Mouse (Mus musculus): ENCODE measurements around the gene Timm10. TPM values are rescaled to one million over a fixed set of nuclear protein-coding genes. Genes with fewer than 3 reads are reported as not detected.

The Timm10 gene
- polyA plus RNA-seq (2012; fragmentation: generic; extraction: Trizol), result 102 TPM

DNA sequence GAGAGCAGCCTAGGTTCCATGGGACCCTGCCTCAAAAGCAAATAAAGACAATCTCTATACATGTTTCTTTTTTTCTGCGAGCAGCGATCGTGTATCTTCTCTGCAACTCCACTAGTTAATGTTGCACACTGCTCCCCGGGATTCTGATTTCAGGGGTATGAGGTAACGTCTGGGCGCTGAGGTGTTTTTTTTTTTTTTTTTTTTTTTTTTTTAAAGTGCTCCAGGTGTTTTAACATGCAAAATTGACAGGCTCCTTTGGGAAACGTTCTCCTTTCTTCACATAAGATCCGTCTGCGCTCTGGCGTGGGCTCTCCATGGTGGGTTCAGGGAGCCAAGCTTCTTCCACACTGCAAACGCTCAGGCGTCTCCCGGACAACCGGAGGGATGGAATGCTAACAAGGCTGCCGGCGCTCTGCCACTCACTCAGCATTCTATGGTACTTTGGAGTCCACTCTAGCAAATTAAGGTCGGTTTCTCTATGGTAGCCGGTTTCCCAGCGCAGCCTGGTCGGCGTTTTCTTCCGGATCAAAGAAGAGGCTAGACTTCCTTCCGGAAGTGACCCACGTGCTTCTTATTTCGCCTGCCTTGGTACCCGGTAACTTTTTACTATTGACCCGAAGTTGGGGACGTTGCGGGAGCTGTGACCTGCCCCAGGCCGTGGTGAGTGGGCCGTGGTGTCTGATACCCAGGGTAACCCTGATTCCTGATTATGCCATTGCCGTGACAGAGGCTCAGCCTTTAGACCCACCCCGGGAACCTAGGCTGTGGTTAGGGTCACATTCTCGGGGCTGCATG is at the start of gene Timm10:
Gene Timm10 (plus strand): TSS at position 510 of the 795 bp plus-strand sequence.
- H3ac ChIP-seq (ENCODE audit: control insufficient read depth, insufficient read length), result peak within 1 kb of the TSS; percentile 9
- H3K4me3 ChIP-seq, result peak within 1 kb of the TSS; percentile 76
- H3K27me3 ChIP-seq (ENCODE audit: control insufficient read depth, insufficient read depth, insufficient read length), result no peaks in the 10 kb centered on the region
- peak within 1 kb of the TSS; percentile 100 for H3K4me2 ChIP-seq (ENCODE audit: low read depth)
- no peaks in the 10 kb centered on the region for H3K36me3 ChIP-seq (ENCODE audit: control insufficient read depth, insufficient read depth)
- no peak for TF ChIP-seq TCF12 (IDR thresholded peaks at IDR 0.05; ENCODE audit: insufficient read depth, poor library complexity, severe bottlenecking)
- TF ChIP-seq POLR2AphosphoS2 (IDR thresholded peaks at IDR 0.05; ENCODE audit: insufficient read length, low read depth), result no peak
- TF ChIP-seq TCF3 (IDR thresholded peaks at IDR 0.05; ENCODE audit: insufficient read length, low read depth), result no peak
- no peak for TF ChIP-seq REST (IDR thresholded peaks at IDR 0.05; ENCODE audit: insufficient read depth, insufficient read length)
- TF ChIP-seq SRF (IDR thresholded peaks at IDR 0.05; ENCODE audit: control insufficient read depth, insufficient read length, low read depth), result no peak
- no peak for TF ChIP-seq MYOG (IDR thresholded peaks at IDR 0.05; ENCODE audit: control insufficient read depth in 1 of 3, insufficient read depth in 1 of 3, insufficient read length in 2 of 3, low read depth in 2 of 3)
- TF ChIP-seq CEBPB (IDR thresholded peaks at IDR 0.05; ENCODE audit: insufficient read depth, poor library complexity, severe bottlenecking), result no peak
- TF ChIP-seq MYOD1 (IDR thresholded peaks at IDR 0.05; ENCODE audit: control insufficient read depth in 1 of 3, insufficient read length in 2 of 3, low read depth in 2 of 3), result no peak
- TF ChIP-seq MAX (IDR thresholded peaks at IDR 0.05; ENCODE audit: low read depth), result peak; percentile 93
- peak; percentile 67 for TF ChIP-seq USF1 (IDR thresholded peaks at IDR 0.05; ENCODE audit: low read depth)
- no peak for TF ChIP-seq E2F4 (IDR thresholded peaks at IDR 0.05; ENCODE audit: insufficient read depth)
- TF ChIP-seq POLR2A (IDR thresholded peaks at IDR 0.05; ENCODE audit: insufficient read length, low read depth), result no peak
- H3K79me2 ChIP-seq (ENCODE audit: control insufficient read depth, insufficient read depth), result peaks cover 18% of the 10 kb centered on the region

GRCm38 (mm10) chr2:84777706-84778105 is 49.1 kb upstream of the Timm10 start:
- Histone ChIP-seq H3K27me3 (ENCODE audit: control insufficient read depth, insufficient read depth, insufficient read length) (no peaks in the 10 kb centered on the region), H3K4me3 (no peak overlapping the region), H3K79me2 (ENCODE audit: control insufficient read depth, insufficient read depth) (no peaks in the 10 kb centered on the region), H3ac (ENCODE audit: control insufficient read depth, insufficient read length) (no peak overlapping the region), H3K4me2 (ENCODE audit: low read depth) (no peak overlapping the region), H3K36me3 (ENCODE audit: control insufficient read depth, insufficient read depth) (no peaks in the 10 kb centered on the region)
- no peak for TF ChIP-seq SRF (IDR thresholded peaks at IDR 0.05; ENCODE audit: control insufficient read depth, insufficient read length, low read depth)
- TF ChIP-seq CEBPB (IDR thresholded peaks at IDR 0.05; ENCODE audit: insufficient read depth, poor library complexity, severe bottlenecking), result no peak
- no peak for TF ChIP-seq POLR2AphosphoS2 (IDR thresholded peaks at IDR 0.05; ENCODE audit: insufficient read length, low read depth)
- no peak for TF ChIP-seq POLR2A (IDR thresholded peaks at IDR 0.05; ENCODE audit: insufficient read length, low read depth)
- TF ChIP-seq USF1 (IDR thresholded peaks at IDR 0.05; ENCODE audit: low read depth), result no peak
- TF ChIP-seq TCF12 (IDR thresholded peaks at IDR 0.05; ENCODE audit: insufficient read depth, poor library complexity, severe bottlenecking), result no peak
- no peak for TF ChIP-seq MAX (IDR thresholded peaks at IDR 0.05; ENCODE audit: low read depth)
- no peak for TF ChIP-seq MYOG (IDR thresholded peaks at IDR 0.05; ENCODE audit: control insufficient read depth in 1 of 3, insufficient read depth in 1 of 3, insufficient read length in 2 of 3, low read depth in 2 of 3)
- TF ChIP-seq E2F4 (IDR thresholded peaks at IDR 0.05; ENCODE audit: insufficient read depth), result no peak
- no peak for TF ChIP-seq REST (IDR thresholded peaks at IDR 0.05; ENCODE audit: insufficient read depth, insufficient read length)
- TF ChIP-seq TCF3 (IDR thresholded peaks at IDR 0.05; ENCODE audit: insufficient read length, low read depth), result no peak
- TF ChIP-seq MYOD1 (IDR thresholded peaks at IDR 0.05; ENCODE audit: control insufficient read depth in 1 of 3, insufficient read length in 2 of 3, low read depth in 2 of 3), result no peak

- no peaks in the 10 kb centered on the region for H3K79me2 ChIP-seq (ENCODE audit: control insufficient read depth, insufficient read depth)
- no peak overlapping the region for H3ac ChIP-seq (ENCODE audit: control insufficient read depth, insufficient read length)
- no peak overlapping the region for H3K4me2 ChIP-seq (ENCODE audit: low read depth)
- H3K4me3 ChIP-seq, result no peak overlapping the region
- TF ChIP-seq MYOD1 (IDR thresholded peaks at IDR 0.05; ENCODE audit: control insufficient read depth in 1 of 3, insufficient read length in 2 of 3, low read depth in 2 of 3) (no peak), CEBPB (IDR thresholded peaks at IDR 0.05; ENCODE audit: insufficient read depth, poor library complexity, severe bottlenecking) (no peak), POLR2A (IDR thresholded peaks at IDR 0.05; ENCODE audit: insufficient read length, low read depth) (no peak), MYOG (IDR thresholded peaks at IDR 0.05; ENCODE audit: control insufficient read depth in 1 of 3, insufficient read depth in 1 of 3, insufficient read length in 2 of 3, low read depth in 2 of 3) (no peak), USF1 (IDR thresholded peaks at IDR 0.05; ENCODE audit: low read depth) (no peak), TCF12 (IDR thresholded peaks at IDR 0.05; ENCODE audit: insufficient read depth, poor library complexity, severe bottlenecking) (no peak), SRF (IDR thresholded peaks at IDR 0.05; ENCODE audit: control insufficient read depth, insufficient read length, low read depth) (no peak), POLR2AphosphoS2 (IDR thresholded peaks at IDR 0.05; ENCODE audit: insufficient read length, low read depth) (no peak), REST (IDR thresholded peaks at IDR 0.05; ENCODE audit: insufficient read depth, insufficient read length) (no peak), E2F4 (IDR thresholded peaks at IDR 0.05; ENCODE audit: insufficient read depth) (no peak), MAX (IDR thresholded peaks at IDR 0.05; ENCODE audit: low read depth) (no peak), TCF3 (IDR thresholded peaks at IDR 0.05; ENCODE audit: insufficient read length, low read depth) (no peak)
- no peaks in the 10 kb centered on the region for H3K27me3 ChIP-seq (ENCODE audit: control insufficient read depth, insufficient read depth, insufficient read length)
- H3K36me3 ChIP-seq (ENCODE audit: control insufficient read depth, insufficient read depth), result no peaks in the 10 kb centered on the region
Observed at GRCm38 (mm10) chr2:84779210-84779609, 47.6 kb upstream of the Timm10 start.

DNA sequence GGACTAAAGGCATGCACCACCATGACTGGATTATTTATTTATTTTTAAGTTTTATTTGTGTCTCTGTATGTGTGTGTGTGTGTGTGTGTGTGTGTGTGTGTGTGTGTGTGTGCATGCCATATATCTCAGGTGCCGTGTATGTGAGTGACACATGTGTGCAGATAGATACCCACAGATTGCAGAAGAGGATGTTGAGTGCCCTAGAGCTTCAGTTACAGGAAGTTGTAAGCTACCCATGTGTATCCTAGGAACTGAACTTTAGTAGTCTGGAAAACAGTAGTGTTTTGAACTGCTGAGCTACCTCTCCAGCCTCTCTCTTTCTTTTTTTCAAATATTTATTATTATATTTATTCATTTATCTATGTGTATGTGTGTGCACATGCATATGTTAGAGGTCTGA is 43.5 kb upstream of the Timm10 start:
- Histone ChIP-seq H3K79me2 (ENCODE audit: control insufficient read depth, insufficient read depth) (no peaks in the 10 kb centered on the region), H3K4me2 (ENCODE audit: low read depth) (no peak overlapping the region), H3ac (ENCODE audit: control insufficient read depth, insufficient read length) (no peak overlapping the region), H3K36me3 (ENCODE audit: control insufficient read depth, insufficient read depth) (no peaks in the 10 kb centered on the region), H3K27me3 (ENCODE audit: control insufficient read depth, insufficient read depth, insufficient read length) (no peaks in the 10 kb centered on the region), H3K4me3 (no peak overlapping the region)
- TF ChIP-seq MYOG (IDR thresholded peaks at IDR 0.05; ENCODE audit: control insufficient read depth in 1 of 3, insufficient read depth in 1 of 3, insufficient read length in 2 of 3, low read depth in 2 of 3) (no peak), E2F4 (IDR thresholded peaks at IDR 0.05; ENCODE audit: insufficient read depth) (no peak), SRF (IDR thresholded peaks at IDR 0.05; ENCODE audit: control insufficient read depth, insufficient read length, low read depth) (no peak), CEBPB (IDR thresholded peaks at IDR 0.05; ENCODE audit: insufficient read depth, poor library complexity, severe bottlenecking) (no peak), POLR2A (IDR thresholded peaks at IDR 0.05; ENCODE audit: insufficient read length, low read depth) (no peak)
